Mouse (Mus musculus) liver (tissue): ENCODE data around the gene Gm20894.
"Not testable (repeated sequence)": the region's sequence is repeated elsewhere in the genome, so short reads cannot be mapped to it uniquely, and the experiment has no call there.

ENCODE experiments used
- DNase-seq: peaks from one replicate; pipeline ENCODE4 v3.0.0-alpha.2; 2020; ENCODE audit warnings: mixed read lengths

The Gm20894 gene

DNA sequence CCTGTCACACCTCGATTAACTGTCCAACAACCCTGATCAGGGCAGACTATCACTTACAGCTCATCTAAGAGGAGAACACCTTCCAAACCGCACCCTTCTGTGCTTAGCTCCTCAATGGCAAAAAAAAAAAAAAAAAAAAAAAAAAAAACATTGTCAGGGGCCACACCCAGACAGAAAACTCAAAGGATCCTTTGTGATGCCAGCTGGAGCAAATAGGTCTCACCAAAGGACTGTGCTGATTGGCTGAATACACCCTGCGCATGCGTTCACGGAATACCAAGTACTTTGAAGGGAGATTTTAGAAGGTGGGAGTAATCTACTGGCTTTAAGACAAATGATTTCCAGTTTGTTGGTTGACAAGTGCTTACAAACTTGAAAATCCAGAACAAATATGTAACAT lies at the start of gene Gm20894:
Gene Gm20894, minus strand, starts transcription at position 101 of the 400 bp plus-strand sequence.
- not testable (repeated sequence) for DNase-seq
